Mouse (Mus musculus) bone marrow, adult 2 months (tissue): ENCODE data around the gene Tmem106a. TPM values are rescaled to one million over a fixed set of nuclear protein-coding genes. Genes with fewer than 3 reads are reported as not detected.
"Not testable (repeated sequence)": the region's sequence is repeated elsewhere in the genome, so short reads cannot be mapped to it uniquely, and the experiment has no call there.

Experiments
- H3K27ac ChIP-seq: fragments of 200-500 bp; 2 replicates; pipeline ENCODE4 v1.5.1; 2012; ENCODE audit warnings: low read depth, mild to moderate bottlenecking, control low read depth, inconsistent platforms, low read length; ENCODE audit not compliant: control insufficient read depth, poor library complexity, insufficient read depth
- H3K4me1 ChIP-seq: fragments of 200-500 bp; 2 replicates; pipeline ENCODE4 v1.6.1; 2011; ENCODE audit warnings: low read length; ENCODE audit not compliant: control insufficient read depth, insufficient read depth
- H3K4me3 ChIP-seq: fragments of 200-500 bp; replicated peaks from 2 replicates; pipeline ENCODE3; 2011; ENCODE audit warnings: mild to moderate bottlenecking, low read depth, low read length, control low read depth; ENCODE audit not compliant: control insufficient read depth
- CTCF ChIP-seq: fragments of 200-500 bp; IDR thresholded peaks from 2 replicates; pipeline ENCODE4 v1.5.1; 2011; ENCODE audit warnings: low read length, control low read depth; ENCODE audit not compliant: control insufficient read depth, insufficient read depth
- POLR2A ChIP-seq: fragments of 200-500 bp; IDR thresholded peaks from 2 replicates; pipeline ENCODE4 v1.6.1; 2011; ENCODE audit warnings: low read depth, mild to moderate bottlenecking, control low read depth, low read length, borderline replicate concordance; ENCODE audit not compliant: control insufficient read depth
- WGBS: fragments of 180-500 bp; shearing (Covaris S2); methylation state at CpG from one replicate; pipeline ENCODE4 v1.1.7; 2018; 5-methylcytosine and 5-hydroxymethylcytosine counted together
- polyA plus RNA-seq: library from polyadenylated mRNA; stranded (reverse); fragments of >200 nt; gene quantifications from 2 replicates; pipeline ENCODE4 v1.2.4, GENCODE M21; 2011; ENCODE audit warnings: low replicate concordance; ENCODE audit not compliant: missing spikeins, insufficient read depth, insufficient read length

The Tmem106a gene
- polyA plus RNA-seq, 1 experiment: 14.1 TPM

DNA sequence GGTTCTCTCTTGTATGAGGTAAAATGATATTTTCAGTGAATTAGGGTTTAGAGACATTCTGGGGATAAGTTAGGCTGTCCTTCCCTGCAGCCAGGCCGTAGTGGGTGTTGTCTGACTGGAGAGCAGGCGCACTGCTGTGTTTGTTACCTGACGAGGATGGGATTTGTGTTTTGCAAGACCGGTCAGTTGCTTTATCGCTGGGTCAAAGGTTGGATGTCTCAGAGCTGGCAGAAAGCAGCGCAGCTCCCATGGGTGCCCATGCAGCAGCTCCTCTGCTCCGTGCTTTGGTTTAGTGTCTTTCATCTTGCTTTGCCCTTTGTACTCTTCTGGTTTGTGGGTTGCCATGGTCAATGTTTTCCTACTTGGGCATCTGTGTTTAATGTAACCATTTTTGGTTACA, 25.5 kb upstream of the Tmem106a start:
- WGBS: 91% methylated on average over 7 of the region's 7 CpGs
- no peak for TF ChIP-seq CTCF
- TF ChIP-seq POLR2A: no peak
- no peak overlapping the region for H3K4me3 ChIP-seq
- peaks cover 1% of the 10 kb centered on the region; the same call in 1 of the 2 replicates for H3K4me1 ChIP-seq
- no peak overlapping the region for H3K27ac ChIP-seq

DNA sequence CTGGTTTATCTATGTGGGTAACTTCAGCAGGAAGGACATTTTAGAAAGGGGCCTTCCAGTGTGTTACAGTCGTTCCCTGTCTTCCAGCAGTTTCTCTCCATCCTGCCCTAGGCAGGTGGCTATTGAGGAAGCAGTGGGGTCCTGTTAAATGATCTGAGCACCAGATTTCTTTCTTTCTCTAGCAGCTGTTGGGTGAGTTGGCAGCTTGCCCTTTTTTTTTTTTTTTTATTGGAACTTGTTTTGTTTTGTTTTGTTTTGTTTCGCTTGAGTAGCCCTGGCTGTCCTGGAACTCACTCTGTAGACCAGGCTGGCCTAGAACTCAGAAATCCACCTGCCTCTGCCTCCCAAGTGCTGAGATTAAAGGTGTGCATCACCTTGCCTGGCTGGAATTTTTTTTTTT, 25.1 kb upstream of the Tmem106a start:
- Histone ChIP-seq H3K4me3 (no peak overlapping the region), H3K4me1 (peaks cover 1% of the 10 kb centered on the region; the same call in 1 of the 2 replicates), H3K27ac (no peak overlapping the region)
- TF ChIP-seq CTCF (no peak), POLR2A (no peak)
- WGBS: 80% methylated on average over 2 of the region's 2 CpGs

DNA sequence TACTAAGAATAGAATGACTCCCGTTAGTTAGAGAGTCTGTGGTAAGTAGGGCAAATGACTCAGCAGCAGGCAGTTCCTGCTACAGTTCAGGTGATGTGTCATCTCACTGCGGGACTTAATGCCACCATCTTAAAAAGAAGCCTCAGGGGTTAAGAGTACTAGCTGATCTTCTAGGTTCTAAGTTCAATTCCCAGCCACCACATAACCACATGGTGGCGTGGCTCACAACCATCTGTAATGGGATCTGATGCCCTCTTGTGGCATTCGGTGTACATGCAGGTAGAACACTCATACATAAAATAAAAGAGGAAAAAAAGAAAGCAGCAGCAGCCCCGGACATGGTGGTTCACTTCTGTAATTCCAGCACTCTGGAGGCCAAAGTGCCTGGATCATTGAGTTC, 19.7 kb upstream of the Tmem106a start:
- no peak overlapping the region for H3K4me3 ChIP-seq
- TF ChIP-seq CTCF: peak; percentile 71
- TF ChIP-seq POLR2A: no peak
- WGBS: 9% methylated on average over 5 of the region's 5 CpGs
- H3K4me1 ChIP-seq: no peaks in the 10 kb centered on the region
- no peak overlapping the region for H3K27ac ChIP-seq

DNA sequence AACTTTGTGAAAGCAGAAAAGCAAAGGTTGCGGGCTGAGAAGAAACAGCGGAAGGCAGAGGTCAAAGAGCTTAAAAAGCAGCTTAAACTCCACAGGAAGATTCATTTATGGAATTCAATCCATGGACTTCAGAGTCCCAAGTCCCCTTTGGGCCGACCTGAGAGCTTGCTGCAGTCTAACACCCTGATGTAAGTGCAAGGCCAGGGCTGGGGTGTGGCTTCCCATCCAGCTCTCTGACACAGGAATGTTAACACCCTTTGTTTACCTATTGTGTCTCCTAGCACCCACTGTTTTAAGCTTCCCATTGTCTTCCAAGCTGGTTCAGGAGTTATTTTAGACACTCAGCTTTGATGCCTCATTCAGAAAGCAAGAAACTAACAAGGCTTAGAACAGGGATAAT, 13.6 kb upstream of the Tmem106a start:
- Histone ChIP-seq H3K4me1 (no peaks in the 10 kb centered on the region), H3K27ac (no peak overlapping the region), H3K4me3 (no peak overlapping the region)
- WGBS: 93% methylated on average over 3 of the region's 3 CpGs
- TF ChIP-seq POLR2A (no peak), CTCF (no peak)

DNA sequence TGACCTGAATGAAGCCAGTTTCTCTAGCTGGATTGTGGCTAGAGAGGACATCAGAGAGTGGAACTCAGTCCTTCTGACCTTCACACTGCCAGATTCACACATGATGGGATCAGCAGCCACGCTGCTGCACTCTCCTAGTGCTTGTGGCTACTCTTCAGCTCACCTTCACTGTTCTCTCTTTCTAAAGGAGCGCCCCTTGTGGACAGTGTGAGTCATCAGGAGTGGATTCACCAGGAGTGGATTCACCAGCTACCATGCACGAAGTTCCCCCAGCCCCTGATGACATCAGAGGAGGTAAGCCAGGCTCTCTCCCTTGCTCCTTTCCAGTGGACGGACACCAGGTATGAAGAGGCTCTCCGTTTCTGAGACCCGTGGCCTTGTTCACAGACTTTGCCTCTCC, 5.9 kb upstream of the Tmem106a start:
- no peak overlapping the region for H3K27ac ChIP-seq
- TF ChIP-seq POLR2A (no peak), CTCF (no peak; the same call in 1 of the 2 replicates)
- 88% methylated on average over 6 of the region's 6 CpGs for WGBS
- H3K4me1 ChIP-seq: peaks cover 2% of the 10 kb centered on the region
- no peak overlapping the region for H3K4me3 ChIP-seq

DNA sequence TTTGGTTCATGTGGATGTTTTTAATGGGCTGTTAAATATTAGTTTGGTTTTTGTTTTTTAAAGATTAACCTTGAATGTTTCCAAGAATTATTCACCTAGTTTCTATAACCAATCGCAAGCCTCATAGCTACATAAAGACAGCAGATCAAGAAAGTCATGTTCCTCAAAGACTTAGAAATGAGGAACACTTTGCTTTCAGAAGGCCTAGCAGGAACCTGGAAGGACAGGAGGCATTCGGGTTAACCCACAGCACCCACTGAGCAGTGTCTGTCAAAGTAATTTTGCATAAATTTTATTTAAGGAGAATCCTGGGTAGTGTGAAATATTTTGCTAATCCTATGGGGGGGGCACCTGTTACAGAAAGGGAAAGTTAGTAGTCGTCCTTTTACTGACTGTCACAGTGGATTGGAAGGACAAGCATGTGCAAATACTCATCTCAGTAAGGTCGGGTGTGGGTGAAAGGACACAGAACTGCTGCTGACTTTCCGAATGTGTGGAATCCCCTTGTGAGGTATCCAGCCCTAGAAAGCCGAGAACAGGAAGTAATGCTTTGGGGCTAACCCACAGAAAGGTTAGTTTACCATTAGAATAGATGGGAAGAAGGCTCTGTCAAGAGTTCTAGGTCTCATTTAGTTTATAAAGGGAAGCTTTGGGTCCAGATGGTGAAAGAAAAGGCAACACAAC, 819 bp upstream of the Tmem106a start:
- Histone ChIP-seq H3K4me1 (peaks cover 2% of the 10 kb centered on the region), H3K4me3 (no peak overlapping the region), H3K27ac (no peak overlapping the region)
- no peak for TF ChIP-seq CTCF
- no peak for TF ChIP-seq POLR2A
- 59% methylated on average over 6 of the region's 6 CpGs for WGBS

DNA sequence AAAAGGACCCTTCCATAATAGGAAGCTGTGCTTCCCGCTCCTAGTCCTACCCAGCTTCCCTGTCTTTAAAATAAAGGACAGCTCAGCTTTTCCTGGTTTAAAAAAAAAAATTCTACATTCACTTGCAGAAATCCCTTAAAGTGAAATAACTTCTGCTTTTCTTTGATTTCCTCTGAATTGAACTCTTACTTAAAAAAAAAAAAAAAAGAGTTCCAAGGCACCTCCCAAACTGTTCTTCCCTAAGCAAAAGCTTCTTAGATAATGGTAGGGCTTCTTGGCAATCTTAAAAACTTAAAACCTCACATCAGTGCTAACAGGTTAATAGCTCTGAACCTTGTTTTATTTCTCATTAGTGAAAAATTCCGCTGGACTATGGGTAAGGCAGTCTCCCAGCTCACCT, 1.2 kb downstream of the Tmem106a start:
- TF ChIP-seq POLR2A: no peak
- TF ChIP-seq CTCF: no peak
- Histone ChIP-seq H3K27ac (no peak overlapping the region), H3K4me1 (peaks cover 2% of the 10 kb centered on the region), H3K4me3 (no peak overlapping the region)
- WGBS: 68% methylated on average over 2 of the region's 2 CpGs

DNA sequence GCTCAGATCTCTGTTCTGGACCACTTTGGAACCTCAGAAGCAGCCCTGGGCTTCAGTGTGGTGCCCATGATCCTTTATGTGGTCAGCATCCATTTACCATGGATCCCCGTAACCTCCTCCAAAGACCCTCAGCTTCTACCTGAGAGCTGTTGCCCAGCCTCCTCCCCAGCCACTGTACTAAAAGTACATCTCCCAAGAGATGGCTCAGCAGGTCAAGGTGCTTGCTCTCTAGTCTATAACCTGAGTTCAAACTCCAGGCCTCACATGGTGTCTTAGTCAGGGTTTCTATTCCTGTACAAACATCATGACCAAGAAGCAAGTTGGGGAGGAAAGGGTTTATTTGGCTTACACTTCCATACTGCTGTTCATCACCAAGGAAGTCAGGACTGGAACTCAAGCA, 3.0 kb downstream of the Tmem106a start:
- H3K4me1 ChIP-seq, H3K4me3 ChIP-seq, H3K27ac ChIP-seq: not testable (repeated sequence)
- 92% methylated on average over 1 of the region's 1 CpGs for WGBS

DNA sequence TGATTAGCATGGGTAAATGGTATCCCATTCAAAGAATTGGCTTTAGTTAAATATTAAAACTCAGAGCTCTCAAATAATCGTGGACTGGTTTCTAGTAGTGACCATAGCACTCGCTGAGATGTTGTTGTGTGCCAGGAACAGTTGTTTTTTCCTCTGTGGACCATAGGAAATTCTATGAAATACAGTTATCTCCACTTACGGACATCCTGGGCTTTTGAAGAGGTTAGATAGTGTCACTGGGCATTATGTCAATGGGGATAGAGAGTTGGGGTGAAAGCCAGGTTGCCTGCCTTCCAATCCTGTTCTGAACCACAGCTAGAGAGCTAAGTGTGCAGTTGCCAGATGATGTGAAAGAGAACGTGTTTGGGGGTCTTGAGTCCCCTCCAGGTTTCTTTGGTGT, 3.8 kb downstream of the Tmem106a start:
- H3K4me1 ChIP-seq: no peaks in the 10 kb centered on the region; the same call in none of the 2 replicates
- H3K27ac ChIP-seq: no peak overlapping the region
- no peak overlapping the region for H3K4me3 ChIP-seq
- 77% methylated on average over 4 of the region's 4 CpGs for WGBS
- TF ChIP-seq POLR2A (no peak), CTCF (no peak)
